Mouse (Mus musculus) left cerebral cortex, adult 6 months (tissue): Measurements from ENCODE around the gene Tas2r139. TPM values are rescaled to one million over a fixed set of nuclear protein-coding genes. Genes with fewer than 3 reads are reported as not detected.

Experiments used
- long read RNA-seq, 2 experiments: library from polyadenylated mRNA; unstranded; transcript quantifications; one replicate each; pipeline ENCODE4 v2.0.0; 2019 to 2020
- polyA plus RNA-seq: library from polyadenylated mRNA; unstranded; fragments of <200 nt; fragmentation: Nextera tagmentation; gene quantifications from 2 replicates; pipeline ENCODE4 v1.2.3, GENCODE M21; 2021

The Tas2r139 gene
- not detected in 2 replicates for polyA plus RNA-seq
- long read RNA-seq, experiment 1, result 0 reads
- long read RNA-seq, experiment 2, result 0 reads

GRCm38 (mm10) chr6:42140636-42141035 lies at the start of gene Tas2r139:
Gene Tas2r139, plus strand, starts transcription at chr6:42140936.

Other genes starting within 250 kb of the Tas2r139 start
- gene Sval1, start 189.3 kb upstream of the Tas2r139 start, polyA plus RNA-seq, result not detected in 2 replicates
- not detected in 2 replicates for gene Sval3, start 172.8 kb upstream of the Tas2r139 start, polyA plus RNA-seq
- not detected in 2 replicates for gene Sva, start 102.5 kb upstream of the Tas2r139 start, polyA plus RNA-seq
- not detected in 2 replicates for gene Tas2r144, start 74.4 kb downstream of the Tas2r139 start, polyA plus RNA-seq
- gene Gstk1, start 105.0 kb downstream of the Tas2r139 start, polyA plus RNA-seq, result 39.6 and 39.7 TPM in 2 replicates
- not detected in 2 replicates for gene Tmem139, start 121.0 kb downstream of the Tas2r139 start, polyA plus RNA-seq
- 3.1 and 4.3 TPM in 2 replicates for gene Casp2, start 124.0 kb downstream of the Tas2r139 start, polyA plus RNA-seq
- 0.16 and 0.19 TPM in 2 replicates for gene Clcn1, start 145.7 kb downstream of the Tas2r139 start, polyA plus RNA-seq
- 6.5 and 15.8 TPM in 2 replicates for gene Fam131b, start 183.7 kb downstream of the Tas2r139 start, polyA plus RNA-seq
- 9.2 and 25.8 TPM in 2 replicates for gene Zyx, start 208.7 kb downstream of the Tas2r139 start, polyA plus RNA-seq
- gene Epha1, start 232.3 kb downstream of the Tas2r139 start, polyA plus RNA-seq, result 0.11 TPM in 1 of 2 replicates, not detected in the other